Mouse (Mus musculus) liver, embryonic 13.5 days (tissue): ENCODE data around the gene Wdr4. TPM values are rescaled to one million over a fixed set of nuclear protein-coding genes. Genes with fewer than 3 reads are reported as not detected.
"Not testable (repeated sequence)": the region's sequence is repeated elsewhere in the genome, so short reads cannot be mapped to it uniquely, and the experiment has no call there.

Experiments
- ATAC-seq: fragments of 200-750 bp; cut with Nextera tagmentation; 2 replicates; pipeline ENCODE4 v1.8.0; 2017; ENCODE audit warnings: low read depth, mild to moderate bottlenecking, moderate number of reproducible peaks, moderate library complexity
- DNase-seq: peaks from one replicate; pipeline ENCODE4 v3.0.0; 2022
- H3K27ac ChIP-seq: fragments of 300-500 bp; sonication (generic); 2 replicates; pipeline ENCODE4 v1.5.1; 2015; ENCODE audit warnings: moderate library complexity, mild to moderate bottlenecking, inconsistent platforms
- H3K27me3 ChIP-seq: fragments of 300-500 bp; sonication (generic); 2 replicates; pipeline ENCODE4 v1.6.1; 2015; ENCODE audit warnings: mild to moderate bottlenecking, inconsistent platforms
- H3K36me3 ChIP-seq: fragments of 300-500 bp; sonication (generic); 2 replicates; pipeline ENCODE4 v1.6.1; 2015; ENCODE audit warnings: mild to moderate bottlenecking, inconsistent platforms
- H3K4me1 ChIP-seq: fragments of 300-500 bp; sonication (generic); replicated peaks from 2 replicates; pipeline ENCODE4 v1.6.1; 2015; ENCODE audit warnings: inconsistent platforms
- H3K4me2 ChIP-seq: fragments of 300-500 bp; sonication (generic); 2 replicates; pipeline ENCODE4 v1.6.1; 2015; ENCODE audit warnings: inconsistent platforms, mild to moderate bottlenecking, moderate library complexity
- H3K4me3 ChIP-seq: fragments of 300-500 bp; sonication (generic); replicated peaks from 2 replicates; pipeline ENCODE4 v1.5.1; 2015; ENCODE audit warnings: mild to moderate bottlenecking, inconsistent platforms
- H3K9ac ChIP-seq: fragments of 300-500 bp; sonication (generic); 2 replicates; pipeline ENCODE4 v1.6.1; 2015; ENCODE audit warnings: mild to moderate bottlenecking, inconsistent platforms
- H3K9me3 ChIP-seq: fragments of 300-500 bp; sonication (generic); replicated peaks from 2 replicates; pipeline ENCODE4 v1.6.1; 2016; ENCODE audit warnings: inconsistent platforms
- WGBS: fragments of 180-500 bp; shearing (Covaris S2); methylation state at CpG from one replicate; pipeline ENCODE4 v1.1.7; 2015; ENCODE audit not compliant: insufficient replicate concordance; 5-methylcytosine and 5-hydroxymethylcytosine counted together
- polyA plus RNA-seq: library from polyadenylated mRNA; unstranded; fragments of >200 nt; fragmentation: Nextera tagmentation; extraction: Ambion mirVana; gene quantifications from 2 replicates; pipeline ENCODE4 v1.2.1, GENCODE M21; 2015

Wdr4 gene
- polyA plus RNA-seq, 1 experiment from 2014 or later: 39.4 TPM

GRCm38 (mm10) chr17:31556253-31556652, 36.5 kb upstream of the Wdr4 start:
- no peaks in the 10 kb centered on the region for H3K9me3 ChIP-seq
- peaks cover 3% of the 10 kb centered on the region for H3K4me1 ChIP-seq
- H3K4me3 ChIP-seq: no peak overlapping the region
- no peak overlapping the region for H3K9ac ChIP-seq
- no peak for ATAC-seq
- H3K4me2 ChIP-seq: no peak overlapping the region
- 59% methylated on average over 4 of the region's 4 CpGs for WGBS
- no peaks in the 10 kb centered on the region for H3K36me3 ChIP-seq
- no peak for DNase-seq
- no peak overlapping the region for H3K27ac ChIP-seq
- H3K27me3 ChIP-seq: no peaks in the 10 kb centered on the region

- not testable (repeated sequence) for DNase-seq, H3K4me3 ChIP-seq, H3K4me2 ChIP-seq, H3K27ac ChIP-seq, H3K36me3 ChIP-seq, H3K9ac ChIP-seq, H3K4me1 ChIP-seq, H3K27me3 ChIP-seq, H3K9me3 ChIP-seq, ATAC-seq
- 88% methylated on average over 23 of the region's 23 CpGs for WGBS
Measured at GRCm38 (mm10) chr17:31552601-31553000, 32.8 kb upstream of the Wdr4 start.

GRCm38 (mm10) chr17:31549389-31549788, 29.6 kb upstream of the Wdr4 start:
- no peaks in the 10 kb centered on the region for H3K36me3 ChIP-seq
- H3K4me2 ChIP-seq: no peak overlapping the region
- H3K27me3 ChIP-seq: no peaks in the 10 kb centered on the region
- H3K4me3 ChIP-seq: no peak overlapping the region
- no peaks in the 10 kb centered on the region for H3K4me1 ChIP-seq
- 55% methylated on average over 8 of the region's 8 CpGs for WGBS
- no peak overlapping the region for H3K9ac ChIP-seq
- no peak overlapping the region for H3K27ac ChIP-seq
- no peak for DNase-seq
- no peaks in the 10 kb centered on the region for H3K9me3 ChIP-seq
- no peak for ATAC-seq

GRCm38 (mm10) chr17:31547974-31548373, 28.2 kb upstream of the Wdr4 start:
- no peaks in the 10 kb centered on the region for H3K27me3 ChIP-seq
- H3K9ac ChIP-seq: no peak overlapping the region
- WGBS: 56% methylated on average over 3 of the region's 3 CpGs
- H3K4me1 ChIP-seq: no peaks in the 10 kb centered on the region
- no peak overlapping the region for H3K27ac ChIP-seq
- no peaks in the 10 kb centered on the region for H3K9me3 ChIP-seq
- no peak overlapping the region for H3K4me2 ChIP-seq
- DNase-seq (no peak), ATAC-seq (no peak)
- no peak overlapping the region for H3K4me3 ChIP-seq
- no peaks in the 10 kb centered on the region for H3K36me3 ChIP-seq

GRCm38 (mm10) chr17:31546444-31547196, 26.8 kb upstream of the Wdr4 start:
- Histone ChIP-seq H3K4me1 (no peaks in the 10 kb centered on the region), H3K4me2 (no peak overlapping the region), H3K9ac (no peak overlapping the region), H3K36me3 (no peaks in the 10 kb centered on the region), H3K27ac (no peak overlapping the region), H3K9me3 (no peaks in the 10 kb centered on the region), H3K27me3 (no peaks in the 10 kb centered on the region), H3K4me3 (no peak overlapping the region)
- 72% methylated on average over 9 of the region's 9 CpGs for WGBS
- DNase-seq (no peak), ATAC-seq (no peak)

- Histone ChIP-seq H3K4me2 (no peak overlapping the region), H3K27ac (no peak overlapping the region), H3K4me3 (no peak overlapping the region), H3K9ac (no peak overlapping the region), H3K36me3 (no peaks in the 10 kb centered on the region), H3K9me3 (no peaks in the 10 kb centered on the region), H3K4me1 (no peaks in the 10 kb centered on the region), H3K27me3 (no peaks in the 10 kb centered on the region)
- WGBS: 40% methylated on average over 6 of the region's 6 CpGs
- no peak for DNase-seq
- no peak for ATAC-seq
Measured at GRCm38 (mm10) chr17:31543574-31543973, 23.8 kb upstream of the Wdr4 start.

GRCm38 (mm10) chr17:31541460-31541831, 21.7 kb upstream of the Wdr4 start:
- H3K36me3 ChIP-seq: no peaks in the 10 kb centered on the region
- 56% methylated on average over 6 of the region's 6 CpGs for WGBS
- ATAC-seq (no peak), DNase-seq (no peak)
- H3K4me3 ChIP-seq: no peak overlapping the region
- H3K27me3 ChIP-seq: no peaks in the 10 kb centered on the region
- no peak overlapping the region for H3K27ac ChIP-seq
- H3K4me2 ChIP-seq: no peak overlapping the region
- no peak overlapping the region for H3K9ac ChIP-seq
- H3K4me1 ChIP-seq: no peaks in the 10 kb centered on the region
- no peaks in the 10 kb centered on the region for H3K9me3 ChIP-seq

GRCm38 (mm10) chr17:31540809-31541459, 21.2 kb upstream of the Wdr4 start:
- 58% methylated on average over 4 of the region's 4 CpGs for WGBS
- DNase-seq: no peak
- no peaks in the 10 kb centered on the region for H3K27me3 ChIP-seq
- H3K9ac ChIP-seq: no peak overlapping the region
- no peaks in the 10 kb centered on the region for H3K4me1 ChIP-seq
- no peak overlapping the region for H3K4me3 ChIP-seq
- H3K27ac ChIP-seq: no peak overlapping the region
- no peak overlapping the region for H3K4me2 ChIP-seq
- no peak for ATAC-seq
- H3K9me3 ChIP-seq: no peaks in the 10 kb centered on the region
- no peaks in the 10 kb centered on the region for H3K36me3 ChIP-seq

GRCm38 (mm10) chr17:31540101-31540500, 20.3 kb upstream of the Wdr4 start:
- Histone ChIP-seq H3K36me3 (no peaks in the 10 kb centered on the region), H3K4me1 (no peaks in the 10 kb centered on the region), H3K4me3 (no peak overlapping the region), H3K27ac (no peak overlapping the region), H3K27me3 (no peaks in the 10 kb centered on the region), H3K9ac (no peak overlapping the region), H3K4me2 (no peak overlapping the region), H3K9me3 (no peaks in the 10 kb centered on the region)
- DNase-seq (no peak), ATAC-seq (no peak)
- 45% methylated on average over 3 of the region's 3 CpGs for WGBS

- DNase-seq: no peak
- Histone ChIP-seq H3K4me3 (no peak overlapping the region), H3K9ac (no peak overlapping the region), H3K4me2 (no peak overlapping the region), H3K9me3 (no peaks in the 10 kb centered on the region), H3K27me3 (no peaks in the 10 kb centered on the region), H3K36me3 (peaks cover 13% of the 10 kb centered on the region), H3K27ac (no peak overlapping the region), H3K4me1 (no peaks in the 10 kb centered on the region)
- 31% methylated on average over 8 of the region's 8 CpGs for WGBS
- no peak for ATAC-seq
Measured at GRCm38 (mm10) chr17:31535871-31536629, 16.3 kb upstream of the Wdr4 start.

- no peaks in the 10 kb centered on the region for H3K4me1 ChIP-seq
- peaks cover 17% of the 10 kb centered on the region for H3K36me3 ChIP-seq
- WGBS: 60% methylated on average over 4 of the region's 4 CpGs
- H3K4me3 ChIP-seq: no peak overlapping the region
- H3K4me2 ChIP-seq: no peak overlapping the region
- H3K27ac ChIP-seq: no peak overlapping the region
- ATAC-seq (no peak), DNase-seq (no peak)
- H3K9ac ChIP-seq: no peak overlapping the region
- no peaks in the 10 kb centered on the region for H3K9me3 ChIP-seq
- H3K27me3 ChIP-seq: no peaks in the 10 kb centered on the region
Measured at GRCm38 (mm10) chr17:31535358-31535757, 15.6 kb upstream of the Wdr4 start.
